Mouse (Mus musculus) forebrain, embryonic 15.5 days (tissue): Measurements from ENCODE around the gene Dnajc30. TPM values are rescaled to one million over a fixed set of nuclear protein-coding genes. Genes with fewer than 3 reads are reported as not detected.
"Not testable (repeated sequence)": the region's sequence is repeated elsewhere in the genome, so short reads cannot be mapped to it uniquely, and the experiment has no call there.

Experiments
- ATAC-seq: fragments of 200-750 bp; cut with Nextera tagmentation; replicated peaks from 2 replicates; pipeline ENCODE4 v1.8.0; 2017; ENCODE audit warnings: mild to moderate bottlenecking, moderate TSS enrichment, moderate library complexity
- H3K27ac ChIP-seq: fragments of 300-500 bp; sonication (generic); replicated peaks from 2 replicates; pipeline ENCODE4 v1.5.1; 2015; ENCODE audit warnings: mild to moderate bottlenecking, inconsistent platforms
- H3K27me3 ChIP-seq: fragments of 300-500 bp; sonication (generic); 2 replicates; pipeline ENCODE4 v1.6.1; 2015; ENCODE audit warnings: inconsistent platforms
- H3K36me3 ChIP-seq: fragments of 300-500 bp; sonication (generic); 2 replicates; pipeline ENCODE4 v1.6.1; 2015; ENCODE audit warnings: mild to moderate bottlenecking, inconsistent platforms
- H3K4me1 ChIP-seq: fragments of 300-500 bp; sonication (generic); 2 replicates; pipeline ENCODE4 v1.6.1; 2015; ENCODE audit warnings: inconsistent platforms
- H3K4me2 ChIP-seq: fragments of 300-500 bp; sonication (generic); replicated peaks from 2 replicates; pipeline ENCODE4 v1.6.1; 2015; ENCODE audit warnings: mild to moderate bottlenecking, inconsistent platforms
- H3K4me3 ChIP-seq: fragments of 300-500 bp; sonication (generic); 2 replicates; pipeline ENCODE4 v1.5.1; 2015; ENCODE audit warnings: mild to moderate bottlenecking, inconsistent platforms
- H3K9ac ChIP-seq: fragments of 300-500 bp; sonication (generic); replicated peaks from 2 replicates; pipeline ENCODE4 v1.6.1; 2015; ENCODE audit warnings: mild to moderate bottlenecking, inconsistent platforms
- H3K9me3 ChIP-seq: fragments of 300-500 bp; sonication (generic); 2 replicates; pipeline ENCODE4 v1.6.1; 2016; ENCODE audit warnings: inconsistent platforms
- WGBS: fragments of 180-500 bp; shearing (Covaris S2); methylation state at CpG from one replicate; pipeline ENCODE4 v1.1.7; 2015; ENCODE audit warnings: mixed read lengths; 5-methylcytosine and 5-hydroxymethylcytosine counted together
- polyA plus RNA-seq: library from polyadenylated mRNA; unstranded; fragments of >200 nt; fragmentation: Nextera tagmentation; extraction: Ambion mirVana; gene quantifications from 2 replicates; pipeline ENCODE4 v1.2.1, GENCODE M21; 2015

Gene Dnajc30
- polyA plus RNA-seq, 1 experiment from 2014 or later: 39.8 TPM

GRCm38 (mm10) chr5:135035608-135036359 lies 28.2 kb upstream of the Dnajc30 start:
- H3K4me2 ChIP-seq: no peak overlapping the region
- no peaks in the 10 kb centered on the region for H3K36me3 ChIP-seq
- H3K27me3 ChIP-seq: no peaks in the 10 kb centered on the region
- 69% methylated on average over 18 of the region's 18 CpGs for WGBS
- no peaks in the 10 kb centered on the region for H3K4me1 ChIP-seq
- no peak overlapping the region for H3K4me3 ChIP-seq
- no peak overlapping the region for H3K27ac ChIP-seq
- H3K9ac ChIP-seq: no peak overlapping the region
- ATAC-seq: no peak
- H3K9me3 ChIP-seq: no peaks in the 10 kb centered on the region

GRCm38 (mm10) chr5:135037946-135038345 lies 26.1 kb upstream of the Dnajc30 start:
- WGBS: 89% methylated on average over 3 of the region's 3 CpGs
- no peak overlapping the region for H3K4me3 ChIP-seq
- no peak overlapping the region for H3K9ac ChIP-seq
- H3K9me3 ChIP-seq: no peaks in the 10 kb centered on the region
- no peak overlapping the region for H3K4me2 ChIP-seq
- H3K4me1 ChIP-seq: no peaks in the 10 kb centered on the region
- ATAC-seq: no peak
- H3K27ac ChIP-seq: no peak overlapping the region
- H3K27me3 ChIP-seq: no peaks in the 10 kb centered on the region
- H3K36me3 ChIP-seq: no peaks in the 10 kb centered on the region

DNA sequence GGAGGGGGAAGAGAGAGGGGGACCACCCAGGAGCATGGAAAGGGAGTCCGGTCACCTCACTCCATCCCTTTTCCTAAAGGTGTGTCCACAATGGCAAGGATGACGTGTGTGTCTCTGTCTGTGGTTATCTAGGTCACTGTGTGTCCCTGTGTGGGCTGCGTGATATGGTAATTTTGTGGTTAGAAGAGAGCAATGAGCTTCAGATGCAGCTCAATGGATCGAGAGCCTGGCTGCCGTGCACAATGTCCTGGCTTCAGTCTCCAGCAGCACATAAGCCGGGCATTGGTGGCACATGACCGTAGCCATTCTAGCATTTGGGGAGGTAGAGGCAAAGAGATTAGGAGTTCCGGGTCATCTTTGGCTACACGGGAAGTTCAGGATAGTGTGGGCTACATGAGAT lies 24.5 kb upstream of the Dnajc30 start:
- H3K9ac ChIP-seq: no peak overlapping the region

DNA sequence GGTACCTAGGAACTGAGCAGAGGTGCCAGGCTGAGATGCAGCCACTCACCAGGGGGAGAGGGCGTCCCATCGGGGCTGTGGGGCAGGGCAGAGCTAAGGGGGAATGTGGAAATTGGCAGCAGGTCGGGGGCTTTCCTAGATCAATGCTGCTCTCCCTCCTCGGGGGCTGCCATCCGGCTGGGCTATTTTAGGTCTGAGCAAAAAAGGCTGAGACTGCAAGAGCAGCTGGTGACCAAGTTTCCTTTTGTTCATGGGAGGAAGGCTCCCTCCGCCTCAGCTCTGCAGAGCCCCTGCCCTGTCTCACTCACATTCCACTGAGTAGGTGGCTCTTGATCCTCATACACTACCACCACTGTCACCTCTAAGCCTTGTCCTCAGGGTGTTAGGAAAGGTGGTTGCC lies 23.9 kb upstream of the Dnajc30 start:
- H3K9me3 ChIP-seq: no peaks in the 10 kb centered on the region
- H3K9ac ChIP-seq: no peak overlapping the region
- ATAC-seq: no peak
- H3K36me3 ChIP-seq: no peaks in the 10 kb centered on the region
- H3K4me1 ChIP-seq: no peaks in the 10 kb centered on the region
- H3K4me2 ChIP-seq: no peak overlapping the region
- no peak overlapping the region for H3K27ac ChIP-seq
- H3K4me3 ChIP-seq: no peak overlapping the region
- WGBS: 41% methylated on average over 6 of the region's 6 CpGs
- H3K27me3 ChIP-seq: no peaks in the 10 kb centered on the region

More for the DNA sequence above, 24.5 kb upstream of the Dnajc30 start:
- Histone ChIP-seq H3K27me3 (no peaks in the 10 kb centered on the region), H3K9me3 (no peaks in the 10 kb centered on the region), H3K36me3 (no peaks in the 10 kb centered on the region), H3K4me3 (no peak overlapping the region), H3K27ac (no peak overlapping the region), H3K4me2 (no peak overlapping the region), H3K4me1 (no peaks in the 10 kb centered on the region)
- WGBS: 89% methylated on average over 9 of the region's 9 CpGs
- no peak for ATAC-seq

DNA sequence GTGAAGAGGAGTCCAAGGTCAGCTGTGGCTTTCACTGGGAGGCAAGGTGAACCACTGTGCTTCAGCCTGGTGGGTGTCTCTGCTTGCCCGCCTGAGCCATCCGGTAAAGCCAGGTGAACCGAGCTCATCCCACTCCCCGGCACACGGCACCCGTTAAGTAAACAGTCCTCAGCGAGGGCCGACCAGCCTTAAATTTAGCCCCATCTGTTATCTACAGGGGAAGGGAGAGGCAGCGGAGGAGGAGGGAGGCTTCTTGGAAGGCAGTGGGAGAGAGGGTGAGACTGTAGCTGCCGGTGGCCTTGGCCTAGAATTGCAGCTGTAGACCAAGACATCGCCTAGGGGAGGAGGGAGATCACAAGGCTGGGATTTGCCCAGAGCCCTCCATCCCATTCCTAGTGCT lies 23.2 kb upstream of the Dnajc30 start:
- Histone ChIP-seq H3K4me2 (no peak overlapping the region), H3K9me3 (no peaks in the 10 kb centered on the region), H3K4me1 (no peaks in the 10 kb centered on the region), H3K27me3 (no peaks in the 10 kb centered on the region), H3K9ac (no peak overlapping the region), H3K4me3 (no peak overlapping the region), H3K27ac (no peak overlapping the region), H3K36me3 (0 out of 2 replicates have a peak, but pooled peaks cover 4% of the 10 kb centered on the region)
- no peak for ATAC-seq
- WGBS: 84% methylated on average over 11 of the region's 11 CpGs

DNA sequence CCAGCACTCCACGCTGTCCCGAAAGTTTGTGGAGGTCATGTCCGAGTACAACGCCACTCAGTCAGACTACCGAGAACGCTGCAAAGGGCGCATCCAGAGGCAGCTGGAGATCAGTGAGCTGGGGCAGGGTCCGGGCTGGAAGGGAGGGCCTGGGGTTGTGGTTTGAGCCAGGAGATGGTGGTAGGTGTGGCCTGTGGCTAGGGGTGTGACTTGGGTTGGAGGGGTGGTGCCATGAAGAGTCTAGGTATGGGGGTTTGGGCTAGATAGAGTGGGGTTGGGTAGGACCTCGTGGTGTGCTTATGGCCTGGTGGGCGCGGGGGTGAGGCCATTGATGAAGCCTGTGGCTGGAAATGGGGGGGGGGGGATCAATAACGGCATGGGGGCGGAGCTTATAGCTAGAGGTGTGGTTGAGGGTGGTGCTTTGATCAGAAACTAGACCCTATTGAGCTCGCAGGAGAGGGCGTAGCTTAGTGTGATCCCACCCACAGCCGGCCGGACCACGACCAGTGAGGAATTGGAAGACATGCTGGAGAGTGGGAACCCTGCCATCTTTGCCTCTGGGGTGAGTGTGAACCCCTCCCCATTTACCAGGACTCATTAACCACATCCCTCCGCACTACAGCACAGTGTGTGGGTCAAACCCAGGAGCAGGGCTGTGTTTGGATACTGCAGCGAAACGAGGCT lies 21.8 kb upstream of the Dnajc30 start:
- Histone ChIP-seq H3K36me3 (0 out of 2 replicates have a peak, but pooled peaks cover 5% of the 10 kb centered on the region), H3K4me2 (no peak overlapping the region), H3K27me3 (no peaks in the 10 kb centered on the region), H3K27ac (no peak overlapping the region), H3K4me1 (no peaks in the 10 kb centered on the region), H3K9me3 (no peaks in the 10 kb centered on the region), H3K4me3 (no peak overlapping the region), H3K9ac (no peak overlapping the region)
- ATAC-seq: no peak
- 21% methylated on average over 21 of the region's 21 CpGs for WGBS

GRCm38 (mm10) chr5:135044575-135044974 lies 19.4 kb upstream of the Dnajc30 start:
- Histone ChIP-seq H3K9me3 (no peaks in the 10 kb centered on the region), H3K4me2 (no peak overlapping the region), H3K36me3 (peaks cover 9% of the 10 kb centered on the region; the same call in 1 of the 2 replicates), H3K4me1 (no peaks in the 10 kb centered on the region), H3K27me3 (no peaks in the 10 kb centered on the region), H3K27ac (no peak overlapping the region), H3K4me3 (no peak overlapping the region), H3K9ac (no peak overlapping the region)
- 84% methylated on average over 3 of the region's 3 CpGs for WGBS
- ATAC-seq: no peak

DNA sequence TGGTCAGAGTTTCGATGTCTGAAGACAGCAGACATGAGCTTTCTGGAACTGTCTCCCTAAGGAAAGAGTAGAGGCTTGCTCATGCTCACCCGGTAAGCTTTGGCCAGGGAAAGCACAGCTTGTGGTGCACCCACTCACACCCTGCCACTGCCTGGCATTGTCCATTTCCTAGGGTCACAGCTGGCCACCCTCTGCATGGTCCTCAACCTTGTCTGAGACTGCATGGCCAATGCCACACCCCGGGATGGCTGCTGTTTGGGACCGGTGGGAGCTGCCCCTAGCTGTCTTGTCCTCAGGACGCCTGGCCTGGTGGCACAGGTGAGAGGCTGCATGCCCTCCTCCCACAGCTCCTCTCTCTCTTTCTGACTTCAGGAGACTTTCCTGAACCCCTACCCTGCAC lies 15.5 kb upstream of the Dnajc30 start:
- H3K36me3 ChIP-seq: peaks cover 17% of the 10 kb centered on the region; the same call in 1 of the 2 replicates
- no peak overlapping the region for H3K4me2 ChIP-seq
- no peaks in the 10 kb centered on the region for H3K4me1 ChIP-seq
- H3K9me3 ChIP-seq: no peaks in the 10 kb centered on the region
- no peak overlapping the region for H3K27ac ChIP-seq
- no peak overlapping the region for H3K4me3 ChIP-seq
- H3K27me3 ChIP-seq: no peaks in the 10 kb centered on the region
- H3K9ac ChIP-seq: no peak overlapping the region
- 94% methylated on average over 5 of the region's 5 CpGs for WGBS
- ATAC-seq: no peak

DNA sequence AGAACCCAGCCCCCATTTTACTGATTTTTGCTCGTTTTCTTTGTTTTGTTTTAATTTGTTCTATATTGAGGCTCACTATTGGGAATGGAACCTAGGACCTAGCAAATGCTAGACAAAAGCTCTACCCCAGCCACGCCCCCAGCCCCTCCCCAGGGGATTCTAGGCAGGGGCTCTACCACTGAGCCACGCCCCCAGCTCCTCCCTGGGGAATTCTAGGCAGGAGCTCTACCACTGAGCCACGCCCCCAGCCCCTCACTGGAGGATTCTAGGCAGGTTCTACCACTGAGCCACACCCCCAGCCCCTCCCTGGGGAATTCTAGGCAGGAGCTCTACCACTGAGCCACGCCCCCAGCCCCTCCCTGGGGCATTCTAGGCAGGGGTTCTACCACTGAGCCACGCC lies 14.7 kb upstream of the Dnajc30 start:
- not testable (repeated sequence) for H3K4me1 ChIP-seq, H3K4me2 ChIP-seq, H3K9ac ChIP-seq, ATAC-seq, H3K27ac ChIP-seq, H3K4me3 ChIP-seq, H3K27me3 ChIP-seq, H3K9me3 ChIP-seq
- peaks cover 21% of the 10 kb centered on the region; the same call in 1 of the 2 replicates for H3K36me3 ChIP-seq
- WGBS: 86% methylated on average over 6 of the region's 6 CpGs

GRCm38 (mm10) chr5:135053356-135053755 lies 10.6 kb upstream of the Dnajc30 start:
- no peaks in the 10 kb centered on the region for H3K27me3 ChIP-seq
- peaks cover 49% of the 10 kb centered on the region for H3K36me3 ChIP-seq
- WGBS: 91% methylated on average over 12 of the region's 12 CpGs
- no peak overlapping the region for H3K4me3 ChIP-seq
- no peak overlapping the region for H3K4me2 ChIP-seq
- no peak for ATAC-seq
- no peak overlapping the region for H3K9ac ChIP-seq
- no peak overlapping the region for H3K27ac ChIP-seq
- H3K9me3 ChIP-seq: no peaks in the 10 kb centered on the region
- H3K4me1 ChIP-seq: no peaks in the 10 kb centered on the region

- peak overlapping the region; percentile 75 for H3K9ac ChIP-seq
- H3K27ac ChIP-seq: peak overlapping the region; percentile 68
- H3K36me3 ChIP-seq: peaks cover 27% of the 10 kb centered on the region
- H3K4me2 ChIP-seq: peak overlapping the region; percentile 72
- H3K27me3 ChIP-seq: no peaks in the 10 kb centered on the region
- H3K4me1 ChIP-seq: peaks cover 26% of the 10 kb centered on the region
- peak overlapping the region; percentile 69 for H3K4me3 ChIP-seq
- WGBS: under 1% methylated on average over 40 of the region's 40 CpGs
- H3K9me3 ChIP-seq: no peaks in the 10 kb centered on the region
- peak; percentile 42; the same call in 1 of the 2 replicates for ATAC-seq
Observed at GRCm38 (mm10) chr5:135064382-135064766, 372 bp downstream of the Dnajc30 start.

DNA sequence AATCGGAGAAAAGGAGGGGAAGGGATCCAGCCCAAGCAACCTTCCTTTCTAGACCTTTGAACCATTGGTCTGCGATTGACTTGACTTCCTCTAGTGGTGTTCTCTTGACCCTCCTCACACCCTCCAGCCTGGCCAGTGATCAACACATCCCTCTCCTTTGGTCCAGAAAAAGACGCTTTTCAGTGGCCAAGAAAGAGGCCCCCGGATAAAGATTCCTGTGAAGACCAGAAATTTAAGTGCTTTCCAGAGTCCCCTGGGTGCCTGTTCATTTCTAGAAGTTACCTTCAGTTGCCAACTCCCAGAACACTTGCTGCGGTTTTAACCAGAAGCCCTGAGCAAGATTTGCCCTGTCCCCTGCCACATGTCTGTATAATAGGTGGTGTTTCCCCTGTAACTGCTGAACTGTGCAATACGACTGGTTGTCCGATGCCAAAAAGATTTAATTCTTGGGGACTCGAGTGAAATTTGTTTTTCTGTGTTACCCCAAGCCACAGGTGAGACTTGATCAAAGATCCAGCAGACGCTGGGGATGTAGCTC lies 976 bp downstream of the Dnajc30 start, which contains the start of gene Bud23:
Gene Bud23, minus strand, starts transcription at position 51 of the 538 bp plus-strand sequence.
- H3K27me3 ChIP-seq, H3K9me3 ChIP-seq, ATAC-seq: not testable (repeated sequence)
- 73% methylated on average over 9 of the region's 9 CpGs for WGBS
- Histone ChIP-seq H3K36me3 (peaks cover 23% of the 10 kb centered on the region), H3K9ac (peak within 1 kb of the TSS; percentile 75), H3K4me2 (peak within 1 kb of the TSS; percentile 72), H3K27ac (peak within 1 kb of the TSS; percentile 68), H3K4me3 (peak within 1 kb of the TSS; percentile 69), H3K4me1 (peaks cover 26% of the 10 kb centered on the region)
